Mouse (Mus musculus) heart, postnatal 36 days (tissue): ENCODE data around the gene Nfil3. TPM values are rescaled to one million over a fixed set of nuclear protein-coding genes. Genes with fewer than 3 reads are reported as not detected.

Source experiments
- DNase-seq, 2 experiments: peaks; one replicate each; pipeline ENCODE4 v3.0.0; 2021 to 2022
- intact Hi-C: fragments of 180-260 bp; cut with DNase I; formaldehyde crosslinking; loops from one replicate; pipeline ENCODE4 v1.15.1; 2025
- total RNA-seq, 2 experiments: library from RNA; stranded (reverse); gene quantifications; 2 replicates each; pipeline ENCODE4 v1.2.3; 2021

The Nfil3 gene
- 10 to 100 TPM; 10.3 to 25.7 TPM for total RNA-seq

DNA sequence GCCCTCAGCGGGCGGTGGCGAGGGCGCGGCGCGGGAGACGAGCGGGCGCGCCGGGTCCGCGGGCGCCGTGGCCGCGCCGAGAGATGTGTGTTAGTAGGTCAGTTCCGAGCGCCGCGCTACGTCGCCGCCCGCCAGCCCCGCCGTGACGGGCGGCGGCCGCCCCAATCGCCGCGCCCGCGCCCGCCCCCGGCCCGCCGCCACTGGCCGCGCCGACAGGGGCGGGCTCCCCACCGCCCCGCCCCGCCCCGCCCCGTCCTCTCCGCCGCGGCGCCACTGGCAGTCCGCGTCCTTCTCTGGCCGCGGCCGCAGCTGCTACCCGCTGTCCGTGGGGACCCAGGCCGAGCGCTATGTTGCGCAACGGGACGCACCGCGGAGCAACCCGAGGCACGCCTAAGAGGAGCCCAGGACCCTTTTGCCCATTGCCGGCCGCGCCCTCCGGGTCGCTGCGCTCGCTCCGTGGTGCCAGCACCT lies at the start of gene Nfil3:
Nfil3 (minus strand) TSS at position 123 of the 471 bp plus-strand sequence.
- intact Hi-C loops, result loop anchor here (2.0 to 5.0 kb wide), 2 partner anchors 158 to 396 kb away; partner anchors contain the start of gene Sptlc1
- DNase-seq, result peak; percentile 84 to 89

DNA sequence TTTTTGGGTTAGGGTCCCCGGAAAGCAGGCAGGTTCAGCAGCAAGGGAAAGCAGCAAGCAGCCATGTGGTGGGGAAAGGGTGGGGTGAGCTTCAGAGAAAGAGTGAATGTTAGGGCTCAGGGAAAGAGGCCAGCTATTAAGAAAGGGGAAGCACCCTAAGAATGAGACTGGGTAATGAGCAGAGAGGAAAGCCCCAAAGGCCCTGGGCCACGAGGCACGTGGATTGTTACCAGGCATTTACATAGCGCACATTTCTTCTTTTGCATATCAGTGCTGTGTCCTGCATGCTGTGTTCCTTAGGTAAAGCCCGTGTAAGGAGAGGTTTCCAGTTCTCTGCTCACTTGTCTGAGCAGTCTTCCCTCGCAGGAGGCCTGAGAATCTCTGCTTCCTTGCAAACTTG lies 43.4 kb upstream of the Nfil3 start:
- DNase-seq, result no peak
- intact Hi-C loops, result no loop called here

DNA sequence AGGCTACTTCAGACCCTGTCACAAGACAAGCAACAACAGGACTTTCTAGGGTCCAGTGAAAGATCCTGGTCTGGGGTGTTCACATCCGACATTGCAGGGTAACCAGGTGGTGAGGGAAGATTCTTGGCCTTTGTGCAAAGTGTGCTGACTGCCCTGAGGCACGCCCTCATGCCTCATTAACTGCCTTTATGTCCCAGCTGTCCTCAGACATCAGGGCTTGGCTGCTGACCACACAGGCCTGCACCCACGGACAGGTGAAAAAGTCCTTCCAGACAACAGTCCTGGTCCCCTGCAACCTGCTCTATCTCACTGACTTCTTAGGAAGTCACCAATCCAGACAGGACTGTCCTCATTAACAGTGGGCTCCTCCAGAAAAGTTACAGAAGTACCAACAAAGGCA lies 39.4 kb upstream of the Nfil3 start:
- no peak for DNase-seq
- intact Hi-C loops, result no loop called here

DNA sequence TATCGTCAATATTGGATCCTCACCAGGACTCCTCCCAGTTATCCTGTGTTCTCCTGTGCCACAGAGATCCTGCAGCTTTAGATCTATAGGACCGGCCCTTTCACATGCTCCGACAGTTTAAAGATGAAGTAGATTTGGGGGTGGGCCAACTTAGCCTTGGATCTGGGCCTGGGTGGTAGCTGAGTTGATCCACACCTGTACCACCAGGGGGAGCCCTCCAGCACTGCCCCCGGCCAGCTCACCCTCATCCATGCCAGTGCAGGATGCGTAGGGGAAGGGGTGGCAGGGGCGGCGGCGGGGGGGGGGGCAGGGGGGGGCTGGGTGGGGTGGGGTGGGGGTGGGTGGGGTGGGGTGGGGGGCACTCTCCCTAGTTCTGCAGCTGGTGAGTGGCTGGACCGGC lies 38.7 kb upstream of the Nfil3 start:
- intact Hi-C loops, result no loop called here
- no peak for DNase-seq

DNA sequence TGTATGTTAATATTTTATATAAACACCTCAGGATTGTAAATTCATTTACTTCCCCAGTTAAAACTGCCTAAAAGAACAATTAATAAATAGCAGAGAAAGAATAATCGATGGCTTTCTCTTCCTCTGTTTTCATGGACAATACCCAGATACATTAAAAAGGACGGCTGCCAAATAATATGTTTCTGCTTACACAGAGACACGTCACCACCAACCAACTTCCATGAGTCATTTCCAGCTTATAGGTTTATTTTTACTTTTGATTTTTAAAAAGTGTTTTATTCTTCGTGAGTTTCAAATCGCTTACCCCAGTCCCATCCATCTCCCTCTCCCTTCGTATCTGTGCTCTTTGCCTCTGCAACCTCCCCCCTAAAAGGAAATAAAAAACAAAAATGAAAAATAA lies 38.1 kb upstream of the Nfil3 start:
- DNase-seq, result no peak
- intact Hi-C loops, result no loop called here

DNA sequence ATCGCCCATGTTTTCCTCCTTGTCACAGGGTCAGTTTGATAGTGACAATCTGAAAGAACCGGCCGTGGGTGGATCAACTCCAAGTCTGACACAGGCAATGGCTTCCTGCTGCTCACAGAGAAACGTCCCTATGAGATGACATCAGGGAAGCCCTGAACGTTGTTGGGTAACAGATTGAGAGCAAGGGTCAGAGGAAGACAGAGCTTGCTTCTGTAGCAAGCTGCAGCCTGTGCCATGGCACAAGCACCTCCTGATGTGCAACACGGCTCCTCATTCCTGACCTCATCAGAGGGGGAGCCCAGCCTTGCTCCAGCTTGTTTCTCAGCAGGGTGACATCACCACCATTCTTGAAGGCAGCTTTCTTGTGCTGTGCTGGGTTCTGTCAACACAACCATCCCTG lies 37.1 kb upstream of the Nfil3 start:
- intact Hi-C loops, result no loop called here
- DNase-seq, result no peak

DNA sequence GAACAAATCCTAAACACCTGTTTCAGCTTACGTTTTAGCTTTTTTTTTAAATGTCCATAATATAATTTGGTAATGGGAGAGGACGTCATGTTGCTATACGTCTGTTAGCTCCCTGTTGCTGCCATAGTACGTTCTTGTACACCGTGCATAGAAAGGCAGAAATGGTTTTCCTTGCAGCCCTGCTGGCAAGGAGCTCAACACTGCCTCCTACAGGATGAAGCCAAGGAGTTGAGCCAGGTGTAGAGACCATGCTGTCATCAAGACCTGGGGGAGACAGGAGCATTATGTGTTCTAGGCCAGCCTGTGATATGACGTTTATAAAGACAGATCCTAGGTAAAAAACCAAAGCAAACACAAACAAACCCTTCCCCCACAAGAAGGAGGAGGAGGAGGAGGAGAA lies 36.2 kb upstream of the Nfil3 start:
- no peak for DNase-seq
- intact Hi-C loops, result no loop called here

DNA sequence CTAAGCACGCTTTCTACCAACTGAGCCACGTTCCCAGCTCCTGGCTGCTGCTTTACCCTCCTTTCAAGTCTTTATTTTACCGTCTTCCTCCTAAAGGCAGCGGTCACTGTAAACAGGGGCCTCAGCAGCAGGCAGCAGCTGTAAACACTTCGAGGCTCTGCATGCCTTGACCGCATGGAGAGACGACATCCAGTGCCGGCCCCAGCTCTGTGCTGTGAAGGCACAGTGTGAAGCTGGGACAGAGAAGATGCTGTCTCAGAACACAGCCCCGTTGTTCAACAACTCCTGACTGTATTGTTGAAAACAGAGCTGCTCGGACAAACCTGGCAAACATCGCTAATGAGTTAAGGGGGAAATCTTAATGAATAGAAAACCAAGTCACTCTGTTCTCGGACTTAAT lies 30.6 kb upstream of the Nfil3 start:
- intact Hi-C loops, result no loop called here
- DNase-seq, result no peak

DNA sequence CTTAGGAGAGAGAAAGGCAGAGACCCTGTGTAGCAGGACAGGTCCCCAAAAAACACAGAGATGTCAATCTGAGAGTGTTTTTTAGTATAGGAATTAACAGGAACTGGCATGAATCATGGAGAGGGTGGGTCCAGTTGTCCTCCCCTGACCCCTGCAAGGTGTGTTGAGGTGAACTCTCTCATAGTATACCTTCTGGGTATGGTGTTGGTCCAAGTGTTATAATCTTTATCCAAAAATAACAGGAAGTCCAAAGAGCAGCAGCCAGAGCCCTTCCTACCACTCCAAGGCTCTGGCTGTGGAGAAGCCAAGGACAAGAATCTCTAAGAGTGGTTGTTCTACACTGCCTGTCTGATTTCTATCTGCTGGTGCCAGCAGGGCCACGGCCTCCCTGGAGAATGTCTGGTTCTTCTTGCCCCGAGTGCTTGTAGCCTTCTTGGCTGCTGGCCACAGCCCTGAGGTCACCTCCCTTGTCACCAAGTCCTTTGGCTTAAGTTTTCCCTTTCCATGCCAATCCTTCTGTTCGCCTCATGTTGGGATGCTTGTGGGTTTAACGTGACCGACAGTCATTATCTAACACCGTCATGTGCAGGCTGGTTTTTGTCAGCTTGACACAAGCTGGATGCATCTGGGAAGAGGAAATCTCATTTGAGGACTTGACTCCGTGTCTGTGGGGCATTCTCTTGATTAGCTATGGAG lies 27.8 kb upstream of the Nfil3 start:
- peak; percentile 60 to 68 for DNase-seq
- intact Hi-C loops, result loop anchor here (2.0 to 5.0 kb wide), 2 partner anchors 24 to 59 kb away; no protein-coding TSS in a partner anchor

DNA sequence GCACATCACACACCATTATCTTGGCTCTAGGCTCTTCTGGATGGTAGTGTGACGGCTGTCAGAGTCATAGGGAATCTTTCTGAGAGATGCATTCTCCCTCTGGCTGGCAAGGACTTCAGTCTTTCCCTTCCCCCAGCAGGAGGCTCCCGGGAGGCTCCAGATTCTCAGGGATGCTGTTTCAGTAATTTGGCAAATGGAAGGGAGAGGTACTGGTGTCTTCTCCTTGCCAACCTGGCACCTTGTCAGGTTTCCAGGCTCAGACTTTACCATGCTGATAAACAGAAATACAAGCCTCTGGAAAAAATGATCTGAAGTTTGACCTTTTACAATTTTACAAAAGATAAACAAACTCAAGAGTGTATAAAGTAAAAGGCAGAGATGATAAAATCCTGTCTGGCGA lies 26.9 kb upstream of the Nfil3 start:
- DNase-seq, result peak; percentile 13 to 27
- intact Hi-C loops, result loop anchor here (2.0 to 5.0 kb wide), 2 partner anchors 25 to 60 kb away; no protein-coding TSS in a partner anchor

DNA sequence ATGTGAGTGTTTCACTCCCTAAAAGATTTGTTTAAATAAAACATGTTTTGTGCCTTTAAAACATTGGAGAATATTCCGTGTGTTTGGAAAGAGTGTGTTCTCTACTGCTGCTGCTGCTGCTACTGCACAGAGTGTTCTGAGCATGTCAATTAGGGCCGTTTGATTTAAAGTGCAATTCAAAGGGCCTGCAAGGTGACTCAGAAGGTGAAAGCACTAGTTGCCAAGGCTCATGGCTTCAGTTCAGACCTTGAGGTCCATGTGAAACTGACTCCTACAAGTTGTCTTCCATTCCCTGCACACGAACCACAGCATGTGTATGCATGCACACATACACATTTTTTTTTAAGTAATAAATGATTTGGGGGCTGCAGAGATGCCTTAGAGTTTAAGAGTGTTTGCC lies 22.4 kb upstream of the Nfil3 start:
- intact Hi-C loops, result loop anchor here (5.0 kb wide), 1 partner anchor 79 kb away; no protein-coding TSS in a partner anchor
- DNase-seq, result no peak

DNA sequence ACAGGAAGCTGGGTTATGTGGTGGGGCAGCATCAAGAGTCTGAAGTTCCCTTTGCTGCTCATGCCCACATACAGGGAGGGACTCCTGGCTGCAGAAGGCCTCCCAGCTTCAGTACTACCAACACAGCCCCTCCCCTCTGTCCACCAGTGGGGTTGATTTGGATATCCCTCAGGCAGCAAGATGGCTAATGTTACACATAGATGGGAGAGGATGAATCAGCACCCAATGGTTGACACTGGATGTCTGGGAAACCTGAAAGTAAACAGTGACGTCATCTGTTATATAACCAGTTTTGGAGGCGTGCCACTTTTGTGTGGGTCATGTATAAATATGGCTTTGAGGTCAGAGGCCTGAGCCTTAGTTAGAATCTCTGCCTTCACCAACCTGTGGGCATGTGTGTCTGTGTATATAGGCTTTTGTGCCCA lies 20.6 kb upstream of the Nfil3 start:
- DNase-seq, result peak in 1 of 2 experiments; percentile 48
- intact Hi-C loops, result loop anchor here (5.0 kb wide), 1 partner anchor 81 kb away; no protein-coding TSS in a partner anchor

DNA sequence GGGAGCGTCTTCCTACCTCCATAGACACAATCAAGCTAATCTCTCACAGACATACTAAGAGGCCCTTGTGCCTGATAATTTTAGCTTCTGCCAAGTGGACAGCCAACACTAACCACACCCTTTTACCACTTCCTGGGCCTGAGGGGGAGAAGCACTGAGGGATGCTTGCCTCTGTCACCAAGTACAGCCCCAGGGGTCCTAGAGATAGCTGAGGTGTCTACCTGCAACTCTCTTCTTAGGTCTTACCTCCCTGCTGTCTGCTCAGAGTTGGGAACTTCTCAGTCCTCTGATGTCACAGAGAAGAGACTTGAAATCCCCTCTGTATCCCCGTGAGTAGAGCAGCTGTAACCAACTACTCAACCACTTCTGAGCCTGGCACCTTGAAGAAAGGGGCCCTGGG lies 19.6 kb upstream of the Nfil3 start:
- no peak for DNase-seq
- intact Hi-C loops, result loop anchor here (5.0 kb wide), 1 partner anchor 82 kb away; no protein-coding TSS in a partner anchor

DNA sequence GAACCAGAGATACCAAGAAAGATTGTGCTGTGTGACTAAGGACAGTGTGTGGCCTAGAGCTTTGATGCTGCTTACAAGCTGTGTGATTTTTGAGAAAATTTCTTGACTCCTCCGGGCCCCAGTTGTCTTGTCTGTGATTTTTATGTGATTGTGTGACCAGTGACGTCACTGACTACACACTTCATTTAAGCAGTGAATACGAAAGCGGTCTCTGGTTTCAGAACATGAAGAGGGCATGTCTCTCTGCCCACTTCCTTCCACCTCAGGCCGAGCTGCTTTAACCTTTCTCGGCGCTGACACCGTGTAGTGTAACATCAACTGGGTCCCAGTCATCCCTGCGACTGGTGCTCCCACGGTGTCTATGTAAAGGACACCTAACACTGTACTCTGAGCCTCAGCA lies 17.7 kb upstream of the Nfil3 start:
- no peak for DNase-seq
- intact Hi-C loops, result loop anchor here (10.0 kb wide), 1 partner anchor 356 kb away; no protein-coding TSS in a partner anchor

DNA sequence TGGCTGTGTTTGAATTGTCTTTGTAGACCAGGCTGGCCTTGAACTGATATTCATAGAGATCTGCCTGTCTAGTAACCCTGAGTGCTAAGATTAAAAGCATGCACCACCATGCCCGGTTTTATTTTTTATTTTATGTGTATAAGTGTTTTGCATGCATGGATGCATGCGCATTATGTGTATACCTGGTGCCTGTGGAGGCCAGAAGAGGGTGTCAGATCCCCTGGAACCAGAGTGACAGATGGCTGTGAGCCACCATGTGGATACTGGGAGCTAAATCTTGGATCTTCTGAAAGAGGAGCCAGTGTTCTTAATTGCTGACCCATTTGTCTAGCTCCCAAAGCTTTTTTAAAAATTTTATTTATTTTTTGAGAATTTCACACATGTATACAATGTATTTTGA lies 16.9 kb upstream of the Nfil3 start:
- intact Hi-C loops, result loop anchor here (10.0 kb wide), 1 partner anchor 357 kb away; no protein-coding TSS in a partner anchor
- DNase-seq, result no peak

DNA sequence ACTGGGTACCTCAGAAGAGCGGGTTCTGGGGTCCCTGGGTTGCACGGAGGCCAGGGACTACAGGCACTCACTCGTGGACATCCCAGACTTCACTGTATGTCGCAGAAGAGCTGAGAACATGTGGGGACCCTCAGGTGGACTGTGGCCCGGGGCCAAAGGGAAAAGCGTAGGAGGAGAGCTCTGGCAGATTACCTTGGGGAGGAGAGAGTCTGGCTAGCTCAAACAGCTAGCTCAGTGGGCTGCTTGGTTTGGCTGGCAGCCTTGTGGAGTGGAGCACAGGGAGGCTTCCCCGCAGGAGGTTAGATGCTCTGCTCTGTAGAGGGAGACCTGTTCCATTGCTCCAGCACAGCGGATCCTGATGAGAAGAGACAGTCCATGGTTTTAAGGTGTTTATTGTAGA lies 15.3 kb upstream of the Nfil3 start:
- intact Hi-C loops, result loop anchor here (10.0 kb wide), 1 partner anchor 359 kb away; no protein-coding TSS in a partner anchor
- DNase-seq, result no peak

DNA sequence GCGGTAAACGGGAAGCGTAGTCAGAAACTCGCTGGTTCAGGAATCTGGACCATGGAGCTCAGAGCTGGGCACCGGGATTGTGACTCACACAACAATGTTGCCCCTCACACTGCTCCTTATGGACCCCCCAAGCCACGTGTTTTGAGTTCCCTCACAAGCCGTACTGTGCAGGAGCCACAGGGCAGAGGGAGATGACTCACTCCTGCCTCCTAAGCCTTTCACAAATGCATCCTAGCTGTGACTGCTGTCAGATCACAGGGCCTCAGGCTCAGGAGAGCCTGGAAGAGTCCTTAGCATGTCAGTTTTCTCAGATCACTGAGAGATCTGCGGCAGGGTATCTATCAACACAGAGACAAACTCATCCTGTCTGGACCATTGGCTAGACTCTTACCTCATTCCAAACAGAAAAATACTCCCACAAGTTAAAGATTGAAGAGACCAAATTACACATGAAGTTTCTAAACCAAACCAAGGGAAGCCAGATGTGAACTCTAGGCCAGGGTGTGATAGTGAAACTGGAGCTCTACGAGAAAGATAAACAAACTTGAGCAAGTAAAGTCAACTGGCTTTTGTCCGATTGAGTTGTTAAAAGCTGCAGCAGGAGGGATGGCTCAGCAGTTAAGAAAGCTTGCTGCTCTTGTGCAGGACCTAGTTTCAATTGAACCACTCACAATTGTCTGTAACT lies 13.5 kb upstream of the Nfil3 start:
- intact Hi-C loops, result loop anchor here (10.0 kb wide), 1 partner anchor 360 kb away; no protein-coding TSS in a partner anchor

DNA sequence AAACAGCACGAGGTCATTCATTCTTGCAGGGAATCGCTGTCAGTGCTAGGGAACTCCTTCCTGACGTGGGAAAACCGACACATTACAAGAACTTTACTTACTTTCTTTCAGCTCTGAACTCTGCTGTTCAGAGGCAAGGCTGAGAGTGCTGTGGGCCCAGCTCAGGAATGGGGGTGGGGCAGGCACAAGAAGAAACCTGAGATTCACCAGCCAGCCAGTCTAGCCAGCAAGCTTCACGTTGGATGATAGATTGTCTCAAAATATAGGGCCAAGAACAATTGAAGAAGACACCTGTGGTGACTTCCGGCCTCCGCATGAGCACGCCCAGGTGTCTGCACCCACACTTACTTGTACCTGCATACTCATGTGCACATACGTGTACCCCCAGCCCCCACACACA lies 9.3 kb upstream of the Nfil3 start:
- DNase-seq, result no peak
- intact Hi-C loops, result loop anchor here (10.0 kb wide), 1 partner anchor 365 kb away; no protein-coding TSS in a partner anchor

More for the DNA sequence above, 13.5 kb upstream of the Nfil3 start:
- no peak for DNase-seq

DNA sequence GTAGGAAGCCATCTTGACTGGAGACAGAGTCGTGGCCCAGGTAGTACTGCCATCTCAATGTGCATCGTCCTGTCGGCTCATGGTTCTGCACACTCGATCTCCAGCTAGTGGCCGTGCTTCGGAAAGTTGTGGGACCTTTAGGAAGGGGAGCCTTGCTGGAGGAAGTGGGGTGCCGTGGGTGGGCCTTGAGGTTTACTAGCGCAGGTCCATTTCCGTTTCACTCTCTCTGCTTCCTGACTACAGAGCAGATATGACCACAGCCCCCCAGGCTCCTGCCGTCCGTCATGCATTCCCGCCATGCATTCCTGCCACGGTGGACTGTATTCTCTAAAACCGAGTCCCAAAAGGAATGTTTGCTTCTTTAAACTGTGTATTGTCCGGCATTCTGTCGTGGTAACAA lies 8.1 kb upstream of the Nfil3 start:
- DNase-seq, result no peak
- intact Hi-C loops, result no loop called here

DNA sequence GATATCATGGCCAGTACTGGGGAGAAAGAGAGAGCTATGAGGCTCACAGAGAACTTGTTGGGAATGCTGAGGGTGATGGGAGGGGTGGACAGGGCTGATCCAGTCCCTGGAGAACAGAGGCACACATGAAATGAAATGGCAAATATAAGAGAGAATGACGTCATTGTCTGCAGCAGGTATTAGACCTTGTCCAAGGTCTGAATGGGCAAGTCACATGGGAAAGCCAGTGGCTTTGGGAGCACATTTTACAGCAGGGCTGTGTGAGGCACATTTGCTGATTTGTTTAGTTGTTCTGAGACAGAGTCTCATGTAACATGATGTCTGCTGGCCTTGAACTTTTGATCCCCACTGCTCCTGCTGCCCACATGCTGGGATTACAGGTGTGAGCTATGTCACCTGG lies 7.0 kb upstream of the Nfil3 start:
- no peak for DNase-seq

DNA sequence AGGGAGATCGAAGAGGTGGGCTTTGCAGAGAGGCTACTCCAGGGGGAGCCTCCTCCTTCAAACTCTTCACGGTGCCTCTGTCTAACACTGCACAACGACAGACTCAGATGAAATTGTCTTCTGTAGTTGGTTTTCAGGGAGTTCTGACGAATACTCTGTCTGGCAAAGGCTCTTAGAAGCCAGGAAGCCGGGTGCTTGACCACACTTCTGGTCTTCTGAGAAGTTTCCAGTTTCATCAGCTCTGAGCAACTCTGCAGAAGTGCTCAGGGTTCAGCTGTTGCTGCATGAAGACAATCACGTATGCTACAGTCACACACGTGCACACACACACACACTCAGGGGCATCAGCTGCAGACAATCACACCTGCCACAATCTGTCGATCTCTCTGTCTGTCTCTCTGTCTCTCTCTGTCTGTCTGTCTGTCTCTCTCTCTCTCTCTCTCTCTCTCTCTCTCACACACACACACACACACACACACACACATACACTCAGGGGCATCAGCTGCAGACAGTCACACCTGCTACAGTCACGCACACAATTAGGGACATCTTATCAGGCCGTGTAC lies 5.4 kb upstream of the Nfil3 start:
- DNase-seq, result no peak
- intact Hi-C loops, result no loop called here

More for the DNA sequence above, 7.0 kb upstream of the Nfil3 start:
- intact Hi-C loops, result no loop called here
